Mouse (Mus musculus) intestine, embryonic 14.5 days (tissue): Measurements from ENCODE around the gene Gfi1b. TPM values are rescaled to one million over a fixed set of nuclear protein-coding genes. Genes with fewer than 3 reads are reported as not detected.

ENCODE experiments used
- ATAC-seq: fragments of 200-750 bp; cut with Nextera tagmentation; replicated peaks from 2 replicates; pipeline ENCODE4 v1.8.0; 2017; ENCODE audit warnings: low read depth, moderate number of reproducible peaks, moderate TSS enrichment, moderate library complexity; ENCODE audit not compliant: low FRiP score, low TSS enrichment
- DNase-seq: peaks from one replicate; pipeline ENCODE4 v3.0.0-alpha.2; 2018; ENCODE audit warnings: low spot score
- H3K27ac ChIP-seq: fragments of 300-500 bp; sonication (generic); 2 replicates; pipeline ENCODE4 v1.5.1; 2014; ENCODE audit warnings: low read depth, mild to moderate bottlenecking, control low read depth
- H3K27me3 ChIP-seq: fragments of 300-500 bp; sonication (generic); replicated peaks from 2 replicates; pipeline ENCODE4 v1.6.1; 2014; ENCODE audit warnings: low read length, control low read depth; ENCODE audit not compliant: control insufficient read depth, insufficient read depth
- H3K36me3 ChIP-seq: fragments of 300-500 bp; sonication (generic); 2 replicates; pipeline ENCODE4 v1.6.1; 2014; ENCODE audit warnings: low read length, control low read depth; ENCODE audit not compliant: control insufficient read depth, insufficient read depth
- H3K4me1 ChIP-seq: fragments of 300-500 bp; sonication (generic); replicated peaks from 2 replicates; pipeline ENCODE4 v1.6.1; 2014; ENCODE audit warnings: low read length, control low read depth, mixed read lengths; ENCODE audit not compliant: control insufficient read depth, insufficient read depth
- H3K4me2 ChIP-seq: fragments of 300-500 bp; sonication (generic); 2 replicates; pipeline ENCODE4 v1.6.1; 2014; ENCODE audit warnings: low read length
- H3K4me3 ChIP-seq: fragments of 300-500 bp; sonication (generic); 2 replicates; pipeline ENCODE4 v1.5.1; 2014; ENCODE audit warnings: low read depth, low read length, control low read depth, mixed read lengths
- H3K9ac ChIP-seq: fragments of 300-500 bp; sonication (generic); 2 replicates; pipeline ENCODE4 v1.6.1; 2014; ENCODE audit warnings: mild to moderate bottlenecking, low read length
- H3K9me3 ChIP-seq: fragments of 300-500 bp; sonication (generic); 2 replicates; pipeline ENCODE4 v1.6.1; 2016; ENCODE audit warnings: low read length, control low read depth; ENCODE audit not compliant: control insufficient read depth
- WGBS: fragments of 180-500 bp; shearing (Covaris S2); extraction: QIAGEN DNeasy Blood & Tissue Kit; methylation state at CpG from one replicate; pipeline ENCODE4 v1.1.7; 2014; 5-methylcytosine and 5-hydroxymethylcytosine counted together
- polyA plus RNA-seq: library from polyadenylated mRNA; unstranded; fragments of >200 nt; fragmentation: Nextera tagmentation; extraction: Ambion mirVana; gene quantifications from 2 replicates; pipeline ENCODE4 v1.2.1, GENCODE M21; 2014

Gene Gfi1b
- polyA plus RNA-seq, 1 experiment from 2014 or later: not detected

- WGBS: 61% methylated on average over 12 of the region's 12 CpGs
- no peak for DNase-seq
Measured at GRCm38 (mm10) chr2:28598692-28599568, 22.9 kb downstream of the Gfi1b start.

GRCm38 (mm10) chr2:28597733-28598547 lies 23.8 kb downstream of the Gfi1b start:
- H3K9ac ChIP-seq: no peak overlapping the region
- 70% methylated on average over 7 of the region's 7 CpGs for WGBS
- peaks cover 13% of the 10 kb centered on the region for H3K4me1 ChIP-seq
- no peaks in the 10 kb centered on the region for H3K27me3 ChIP-seq
- peak; percentile 40; the same call in 1 of the 2 replicates for ATAC-seq
- H3K4me2 ChIP-seq: no peak overlapping the region
- no peak overlapping the region for H3K4me3 ChIP-seq
- H3K27ac ChIP-seq: no peak overlapping the region
- no peaks in the 10 kb centered on the region for H3K36me3 ChIP-seq
- no peaks in the 10 kb centered on the region for H3K9me3 ChIP-seq
- DNase-seq: no peak

More at GRCm38 (mm10) chr2:28598692-28599568, 22.9 kb downstream of the Gfi1b start:
- no peak overlapping the region for H3K4me3 ChIP-seq
- H3K36me3 ChIP-seq: no peaks in the 10 kb centered on the region
- H3K27me3 ChIP-seq: no peaks in the 10 kb centered on the region
- no peak overlapping the region for H3K4me2 ChIP-seq
- ATAC-seq: no peak
- H3K27ac ChIP-seq: peak overlapping the region; percentile 38; the same call in 1 of the 2 replicates
- no peak overlapping the region for H3K9ac ChIP-seq
- no peaks in the 10 kb centered on the region for H3K9me3 ChIP-seq
- peaks cover 13% of the 10 kb centered on the region for H3K4me1 ChIP-seq

- H3K4me2 ChIP-seq: no peak overlapping the region
- H3K27ac ChIP-seq: no peak overlapping the region
- ATAC-seq: no peak
- 88% methylated on average over 7 of the region's 7 CpGs for WGBS
- no peaks in the 10 kb centered on the region for H3K27me3 ChIP-seq
- H3K9me3 ChIP-seq: no peaks in the 10 kb centered on the region
- no peak for DNase-seq
- no peaks in the 10 kb centered on the region for H3K36me3 ChIP-seq
- no peak overlapping the region for H3K4me3 ChIP-seq
- peaks cover 13% of the 10 kb centered on the region for H3K4me1 ChIP-seq
- H3K9ac ChIP-seq: no peak overlapping the region
Measured at GRCm38 (mm10) chr2:28596998-28597397, 24.8 kb downstream of the Gfi1b start.

GRCm38 (mm10) chr2:28596021-28596420 lies 25.8 kb downstream of the Gfi1b start:
- Histone ChIP-seq H3K27me3 (no peaks in the 10 kb centered on the region), H3K4me3 (no peak overlapping the region), H3K36me3 (no peaks in the 10 kb centered on the region), H3K4me1 (peaks cover 13% of the 10 kb centered on the region), H3K9ac (no peak overlapping the region), H3K4me2 (no peak overlapping the region), H3K9me3 (no peaks in the 10 kb centered on the region), H3K27ac (no peak overlapping the region)
- no peak for DNase-seq
- no peak for ATAC-seq
- WGBS: 79% methylated on average over 7 of the region's 7 CpGs

GRCm38 (mm10) chr2:28592809-28593208 lies 29.0 kb downstream of the Gfi1b start:
- Histone ChIP-seq H3K36me3 (no peaks in the 10 kb centered on the region), H3K27ac (no peak overlapping the region), H3K4me2 (peak overlapping the region; percentile 28), H3K9ac (no peak overlapping the region), H3K27me3 (no peaks in the 10 kb centered on the region), H3K4me1 (no peaks in the 10 kb centered on the region), H3K9me3 (no peaks in the 10 kb centered on the region), H3K4me3 (no peak overlapping the region)
- 8% methylated on average over 15 of the region's 15 CpGs for WGBS
- peak; percentile 74 for DNase-seq
- ATAC-seq: no peak

- no peaks in the 10 kb centered on the region for H3K36me3 ChIP-seq
- H3K4me1 ChIP-seq: no peaks in the 10 kb centered on the region
- H3K4me2 ChIP-seq: no peak overlapping the region
- no peak overlapping the region for H3K27ac ChIP-seq
- no peak overlapping the region for H3K4me3 ChIP-seq
- DNase-seq: no peak
- no peak overlapping the region for H3K9ac ChIP-seq
- 74% methylated on average over 2 of the region's 2 CpGs for WGBS
- H3K9me3 ChIP-seq: no peaks in the 10 kb centered on the region
- H3K27me3 ChIP-seq: no peaks in the 10 kb centered on the region
- no peak for ATAC-seq
Measured at GRCm38 (mm10) chr2:28591479-28591878, 30.3 kb downstream of the Gfi1b start.

GRCm38 (mm10) chr2:28588574-28588973 lies 33.2 kb downstream of the Gfi1b start:
- Histone ChIP-seq H3K36me3 (no peaks in the 10 kb centered on the region), H3K4me1 (no peaks in the 10 kb centered on the region), H3K4me3 (no peak overlapping the region), H3K4me2 (no peak overlapping the region), H3K27ac (no peak overlapping the region), H3K9me3 (no peaks in the 10 kb centered on the region), H3K27me3 (no peaks in the 10 kb centered on the region), H3K9ac (no peak overlapping the region)
- DNase-seq (no peak), ATAC-seq (no peak)
- 33% methylated on average over 1 of the region's 1 CpGs for WGBS

GRCm38 (mm10) chr2:28585730-28586129 lies 36.1 kb downstream of the Gfi1b start:
- Histone ChIP-seq H3K9ac (no peak overlapping the region), H3K4me3 (no peak overlapping the region), H3K9me3 (no peaks in the 10 kb centered on the region), H3K4me1 (peaks cover 7% of the 10 kb centered on the region), H3K27me3 (no peaks in the 10 kb centered on the region), H3K4me2 (no peak overlapping the region), H3K27ac (no peak overlapping the region), H3K36me3 (peaks cover 2% of the 10 kb centered on the region)
- DNase-seq (no peak), ATAC-seq (no peak)
- 33% methylated on average over 2 of the region's 2 CpGs for WGBS
